Mouse (Mus musculus) megakaryocyte, embryonic 14.5 days (primary cell): ENCODE measurements around the gene Gm20388.

ENCODE experiments used
- FLI1 ChIP-seq: IDR thresholded peaks from 2 replicates; pipeline ENCODE4 v1.6.1; 2012; ENCODE audit warnings: low read length, inconsistent platforms, mixed read lengths
- GATA1 ChIP-seq: IDR thresholded peaks from 3 replicates; pipeline ENCODE4 v1.6.1; 2012; ENCODE audit warnings: mixed read lengths, low read length, inconsistent platforms, borderline replicate concordance

DNA sequence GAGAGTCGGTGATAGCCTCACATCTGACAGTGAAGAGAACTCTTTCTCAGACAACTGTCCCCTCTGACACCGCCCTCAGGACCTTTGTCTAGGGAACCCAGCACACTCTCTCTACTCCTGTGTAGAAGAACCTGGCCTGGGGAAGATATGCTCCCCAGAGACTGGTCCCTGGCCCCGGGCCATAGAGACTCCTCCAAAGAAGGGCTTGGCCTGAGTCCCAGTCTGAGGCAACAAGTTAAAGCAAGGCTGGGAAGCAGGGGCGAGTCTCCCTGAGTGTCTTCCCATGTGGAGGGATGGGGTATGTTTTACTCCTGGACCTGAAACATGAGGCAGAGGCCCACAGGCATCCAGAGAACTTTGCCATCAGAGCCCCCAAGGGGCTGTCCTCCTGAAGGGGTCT is 2935.0 kb downstream of the Gm20388 start:
- no peak for TF ChIP-seq GATA1
- TF ChIP-seq FLI1, result no peak
